Mouse (Mus musculus): Measurements from ENCODE around the gene Psmd11.

DNA sequence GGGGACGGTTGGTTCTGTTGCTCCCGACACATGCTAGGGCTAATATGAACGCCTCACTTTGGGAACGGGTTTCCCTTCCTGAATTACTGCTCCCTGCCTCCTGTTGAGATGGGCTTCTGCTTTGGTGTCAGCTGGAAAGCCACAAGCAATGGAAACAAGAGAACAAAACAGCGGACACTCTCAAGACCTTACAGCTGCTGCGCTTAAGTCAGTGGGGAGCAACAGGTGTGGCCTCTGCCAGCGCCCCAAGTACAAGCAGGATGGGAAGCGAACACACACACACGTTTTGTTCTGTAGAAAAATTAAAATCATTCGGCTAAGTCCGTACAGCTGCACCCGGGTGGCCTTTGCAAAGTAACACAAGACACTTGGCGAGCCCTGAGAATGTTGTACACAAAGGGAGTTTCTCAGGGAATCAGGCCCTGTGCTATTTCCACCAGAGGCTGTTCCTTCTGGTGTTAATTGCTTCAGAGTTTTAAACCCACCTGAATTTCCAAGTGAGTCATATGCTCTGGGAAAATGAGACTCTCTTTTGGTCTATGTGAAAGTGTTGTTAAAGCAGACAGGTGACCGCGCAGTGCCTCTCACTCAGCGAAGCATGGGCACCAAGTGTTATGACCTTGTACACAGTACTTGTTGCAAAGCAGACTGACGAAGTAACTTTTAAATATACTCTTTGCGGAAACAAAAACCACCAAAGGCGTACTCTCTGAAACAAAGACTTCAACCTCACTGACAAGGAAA, 84.1 kb downstream of the Psmd11 start:
- TF ChIP-seq POLR2A (IDR thresholded peaks at IDR 0.05; ENCODE audit: insufficient read depth, low read depth, low read length) = no peak
- no peak for TF ChIP-seq EP300 (IDR thresholded peaks at IDR 0.05; ENCODE audit: insufficient read depth, low read depth, low read length)
